Mouse (Mus musculus): ENCODE measurements at regions not wholly inside any gene's neighbourhood (a gene's known extent, or its start where the extent isn't known, plus 50 kb on each side); places are given as distances from the start of the nearest gene placed in this dataset. TPM values are rescaled to one million over a fixed set of nuclear protein-coding genes. Genes with fewer than 3 reads are reported as not detected.

GRCm38 (mm10) chr7:117734994-117735698 lies 354.4 kb downstream of the Xylt1 start:
- H3K9me3 ChIP-seq (ENCODE audit: control insufficient read depth, low read length), result no peaks in the 10 kb centered on the region
- no peaks in the 10 kb centered on the region for H3K4me1 ChIP-seq (ENCODE audit: control insufficient read depth, insufficient read depth, low read length)
- no peak overlapping the region for H3K9ac ChIP-seq (ENCODE audit: low read depth, low read length)
- no peak overlapping the region for H3K27ac ChIP-seq (ENCODE audit: low read depth, low read length)
- no peak overlapping the region for H3K4me2 ChIP-seq (replicated peaks; ENCODE audit: low read depth, low read length)
- H3K4me3 ChIP-seq (ENCODE audit: low read length), result no peak overlapping the region
- ATAC-seq (ENCODE audit: low FRiP score, low TSS enrichment), result no peak
- 89% methylated on average over 7 of the region's 7 CpGs for WGBS
- no peaks in the 10 kb centered on the region for H3K27me3 ChIP-seq (ENCODE audit: control insufficient read depth, insufficient read depth, low read length)
- H3K36me3 ChIP-seq (ENCODE audit: control insufficient read depth, insufficient read depth, low read length), result no peaks in the 10 kb centered on the region

- 0 out of 2 replicates have a peak, but pooled peaks cover 6% of the 10 kb centered on the region for H3K9me3 ChIP-seq (ENCODE audit: control insufficient read depth, low read length)
- 83% methylated on average over 4 of the region's 4 CpGs for WGBS
- no peaks in the 10 kb centered on the region for H3K4me1 ChIP-seq (ENCODE audit: control insufficient read depth, insufficient read depth, low read length)
- H3K36me3 ChIP-seq (ENCODE audit: control insufficient read depth, insufficient read depth, low read length), result no peaks in the 10 kb centered on the region
- H3K4me2 ChIP-seq (replicated peaks; ENCODE audit: low read depth, low read length), result no peak overlapping the region
- H3K27me3 ChIP-seq (ENCODE audit: control insufficient read depth, insufficient read depth, low read length), result no peaks in the 10 kb centered on the region
- H3K4me3 ChIP-seq (ENCODE audit: low read length), result no peak overlapping the region
- no peak overlapping the region for H3K27ac ChIP-seq (ENCODE audit: low read depth, low read length)
- no peak overlapping the region for H3K9ac ChIP-seq (ENCODE audit: low read depth, low read length)
- no peak for ATAC-seq (ENCODE audit: low FRiP score, low TSS enrichment)
Observed at GRCm38 (mm10) chr7:117729067-117729466, 348.3 kb downstream of the Xylt1 start.

Small RNAs in the stretch of these regions (microRNA-seq; reads per million reads assigned to microRNA genes)
- not detected for gene Gm24063

Measured in kidney, embryonic 14.5 days (tissue).